In genomic region chr8:109817933-109818332, GRCm38 (mm10) we compare ENCODE assay signal across 21 mouse cellular contexts. TPM values are rescaled to one million over a fixed set of nuclear protein-coding genes. Genes with fewer than 3 reads are reported as not detected.
DNase-seq lines count a peak whose midpoint lies in the region; ATAC-seq and TF ChIP-seq lines count a peak whose summit lies in the region.
"Had no signal": no experiment of that assay in that cellular context is flagged by ENCODE, and none has a peak within 500 bp of the region (broad histone marks: within the 10 kb centered on the region; RNA-seq: fewer than 3 reads in every experiment).

No protein-coding gene starts in this region.

- intact Hi-C loops in heart, postnatal 25 days (cut with DNase I) = loop anchor here (5.0 kb wide), 1 partner anchor 41 kb away; the partner anchor contains the start of gene Ap1g1

- no peak overlapping the region for H3K4me3 ChIP-seq in heart, embryonic 14.5 days (ENCODE audit: control insufficient read depth in 1 of 2, insufficient read depth in 1 of 2, low read depth in 1 of 2, low read length in 2 of 2)
- no peak overlapping the region for H3K4me3 ChIP-seq in limb, embryonic 12.5 days (replicated peaks)
- H3K4me3 ChIP-seq in limb, embryonic 10.5 days = no peak overlapping the region
- no peak overlapping the region for H3K4me3 ChIP-seq in bone marrow macrophage, adult 2 months (ENCODE audit: insufficient read depth, low read length)
- no peak overlapping the region for H3K4me3 ChIP-seq in limb, embryonic 15.5 days
- H3K4me3 ChIP-seq: erythroblast, embryonic 14.5 days; hindbrain, embryonic 12.5 days; left cerebral cortex, adult 2 months; megakaryocyte, embryonic 14.5 days; neural tube, embryonic 13.5 days had no signal

- TF ChIP-seq POLR2A in bone marrow macrophage, adult 2 months (IDR thresholded peaks at IDR 0.05; ENCODE audit: borderline replicate concordance, low read depth, low read length) = no peak

- WGBS in heart, embryonic 14.5 days = 32% methylated on average over 1 of the region's 1 CpGs
- WGBS in limb, embryonic 12.5 days = 50% methylated on average over 1 of the region's 1 CpGs
- 77% methylated on average over 1 of the region's 1 CpGs for whole genome bisulfite sequencing in limb, embryonic 10.5 days
- WGBS in limb, embryonic 15.5 days = 26% methylated on average over 1 of the region's 1 CpGs

- no peaks in the 10 kb centered on the region for H3K27me3 ChIP-seq in heart, embryonic 14.5 days (ENCODE audit: control insufficient read depth, insufficient read depth, low read length)
- H3K27me3 ChIP-seq in limb, embryonic 12.5 days = no peaks in the 10 kb centered on the region
- no peaks in the 10 kb centered on the region for H3K27me3 ChIP-seq in limb, embryonic 10.5 days (ENCODE audit: low read depth, poor library complexity, severe bottlenecking)
- no peaks in the 10 kb centered on the region for H3K27me3 ChIP-seq in limb, embryonic 15.5 days
- H3K27me3 ChIP-seq: hindbrain, embryonic 12.5 days; megakaryocyte, embryonic 14.5 days; neural tube, embryonic 13.5 days had no signal

- H3K4me1 ChIP-seq in heart, embryonic 14.5 days (ENCODE audit: control insufficient read depth in 2 of 2, insufficient read depth in 2 of 2, low read length in 2 of 2) = peaks cover 2 to 14% of the 10 kb centered on the region in 2 experiments; a peak in 2 of 4 replicates
- H3K4me1 ChIP-seq in limb, embryonic 12.5 days (replicated peaks) = peaks cover 7% of the 10 kb centered on the region; the same call in 1 of the 2 replicates
- no peaks in the 10 kb centered on the region for H3K4me1 ChIP-seq in limb, embryonic 10.5 days
- H3K4me1 ChIP-seq in bone marrow macrophage, adult 2 months (ENCODE audit: control insufficient read depth, insufficient read depth, low read length) = peaks cover 20% of the 10 kb centered on the region
- H3K4me1 ChIP-seq in limb, embryonic 15.5 days = peaks cover 8% of the 10 kb centered on the region
- H3K4me1 ChIP-seq: hindbrain, embryonic 12.5 days had no signal

- TF ChIP-seq CTCF in bone marrow macrophage, adult 2 months (IDR thresholded peaks at IDR 0.05; ENCODE audit: low read depth, low read length) = no peak

- no peak for DNase-seq in heart, postnatal 25 days (ENCODE audit: low spot score)
- DNase-seq in limb, embryonic 10.5 days (ENCODE audit: low spot score) = no peak
- no peak for DNase-seq in ovary, adult 18-20 months (ENCODE audit: low spot score)
- DNase-seq: adrenal gland, postnatal 25 days; cerebellum, postnatal 10 days; gastrocnemius, postnatal 25 days; lung, embryonic 14.5 days; retina, postnatal 1 day had no signal

- no peak overlapping the region for H3K4me2 ChIP-seq in heart, embryonic 14.5 days (ENCODE audit: low read length)
- H3K4me2 ChIP-seq in limb, embryonic 12.5 days = no peak overlapping the region
- no peak overlapping the region for H3K4me2 ChIP-seq in limb, embryonic 15.5 days
- H3K4me2 ChIP-seq: hindbrain, embryonic 12.5 days; lung, embryonic 14.5 days; neural tube, embryonic 13.5 days had no signal

- 0 out of 2 replicates have a peak, but pooled peaks cover 4% of the 10 kb centered on the region for H3K36me3 ChIP-seq in heart, embryonic 14.5 days (ENCODE audit: control insufficient read depth, insufficient read depth, low read length)
- peaks cover 10% of the 10 kb centered on the region for H3K36me3 ChIP-seq in limb, embryonic 12.5 days
- peaks cover 25% of the 10 kb centered on the region for H3K36me3 ChIP-seq in limb, embryonic 10.5 days
- H3K36me3 ChIP-seq in limb, embryonic 15.5 days = no peaks in the 10 kb centered on the region

- peak overlapping the region; percentile 5 to 59; a peak in 3 of 4 replicates for H3K27ac ChIP-seq in heart, embryonic 14.5 days (replicated peaks in 1 of 2; ENCODE audit: control insufficient read depth in 1 of 2, insufficient read depth in 1 of 2, low read depth in 2 of 2, low read length in 2 of 2)
- peak overlapping the region; percentile 35; the same call in 1 of the 2 replicates for H3K27ac ChIP-seq in limb, embryonic 12.5 days
- no peak overlapping the region for H3K27ac ChIP-seq in limb, embryonic 10.5 days
- H3K27ac ChIP-seq in bone marrow macrophage, adult 2 months (ENCODE audit: insufficient read depth, low read depth, low read length) = peak overlapping the region; percentile 89
- H3K27ac ChIP-seq in limb, embryonic 15.5 days = 0 out of 2 replicates have a peak overlapping the region, but pooled peaks have one; percentile 13
- H3K27ac ChIP-seq: hindbrain, embryonic 12.5 days; left cerebral cortex, adult 2 months; neural tube, embryonic 13.5 days had no signal

- ATAC-seq in heart, embryonic 14.5 days (ENCODE audit: insufficient number of reproducible peaks, insufficient read depth, low FRiP score, low read depth) = no peak
- no peak for ATAC-seq in limb, embryonic 12.5 days (ENCODE audit: insufficient number of reproducible peaks, insufficient read depth, low FRiP score, low TSS enrichment, low read depth)
- ATAC-seq in limb, embryonic 15.5 days (ENCODE audit: insufficient number of reproducible peaks, low FRiP score, low TSS enrichment, low read depth) = no peak
- ATAC-seq: activated CD4-positive, CD25-positive, alpha-beta regulatory T cell, adult 4 months; CD4-positive, CD25-positive, alpha-beta regulatory T cell, adult 4 months; forebrain, embryonic 16.5 days; intestine, postnatal 0 days had no signal

- H3K9me3 ChIP-seq in heart, embryonic 14.5 days (ENCODE audit: control insufficient read depth, low read length) = no peaks in the 10 kb centered on the region
- H3K9me3 ChIP-seq in limb, embryonic 12.5 days = no peaks in the 10 kb centered on the region
- no peaks in the 10 kb centered on the region for H3K9me3 ChIP-seq in limb, embryonic 10.5 days (replicated peaks)
- H3K9me3 ChIP-seq in limb, embryonic 15.5 days = no peaks in the 10 kb centered on the region
- H3K9me3 ChIP-seq: hindbrain, embryonic 12.5 days; megakaryocyte, embryonic 14.5 days; neural tube, embryonic 13.5 days had no signal

- no peak overlapping the region for H3K9ac ChIP-seq in heart, embryonic 14.5 days (ENCODE audit: low read length)
- no peak overlapping the region for H3K9ac ChIP-seq in limb, embryonic 12.5 days (replicated peaks)
- no peak overlapping the region for H3K9ac ChIP-seq in limb, embryonic 15.5 days
- H3K9ac ChIP-seq: hindbrain, embryonic 12.5 days; lung, embryonic 14.5 days; neural tube, embryonic 13.5 days had no signal

RNA-seq across cellular contexts. Expression of gene Ap1g1, which starts 39.6 kb away (rescaled TPM):
- polyA plus RNA-seq in heart, embryonic 14.5 days (2014; fragmentation: Nextera tagmentation; extraction: Ambion mirVana) = 23.8 and 25.2 TPM in 2 replicates
- 10 to 100 TPM; 38.0 to 41.4 TPM for total RNA-seq in heart, postnatal 25 days (2021)
- polyA plus RNA-seq in limb, embryonic 12.5 days (2016; fragmentation: Nextera tagmentation; extraction: Ambion mirVana) = 51.6 and 56.1 TPM in 2 replicates
- 44.0 and 50.4 TPM in 2 replicates for polyA plus RNA-seq in limb, embryonic 10.5 days (2016; fragmentation: Nextera tagmentation; extraction: Ambion mirVana)
- 80.9 and 91.2 TPM in 2 replicates for polyA plus RNA-seq in bone marrow macrophage, adult 2 months (2012; ENCODE audit: insufficient read depth, insufficient read length, missing spikeins)
- polyA plus RNA-seq in limb, embryonic 15.5 days (2015; fragmentation: Nextera tagmentation; extraction: Ambion mirVana) = 33.0 and 38.1 TPM in 2 replicates

RNA-seq across cellular contexts. Expression of gene Phlpp2, which starts 50.4 kb away (rescaled TPM):
- 1.9 and 2.0 TPM in 2 replicates for polyA plus RNA-seq in heart, embryonic 14.5 days (2014; fragmentation: Nextera tagmentation; extraction: Ambion mirVana)
- total RNA-seq in heart, postnatal 25 days (2021) = 1 to 10 TPM; 4.0 to 4.7 TPM
- polyA plus RNA-seq in limb, embryonic 12.5 days (2016; fragmentation: Nextera tagmentation; extraction: Ambion mirVana) = 3.7 and 4.0 TPM in 2 replicates
- 2.0 and 2.5 TPM in 2 replicates for polyA plus RNA-seq in limb, embryonic 10.5 days (2016; fragmentation: Nextera tagmentation; extraction: Ambion mirVana)
- polyA plus RNA-seq in bone marrow macrophage, adult 2 months (2012; ENCODE audit: insufficient read depth, insufficient read length, missing spikeins) = 2.8 and 4.0 TPM in 2 replicates
- polyA plus RNA-seq in limb, embryonic 15.5 days (2015; fragmentation: Nextera tagmentation; extraction: Ambion mirVana) = 2.6 and 2.7 TPM in 2 replicates
